Mouse (Mus musculus): Measurements from ENCODE around the gene Sap30bp.
A peak's percentile ranks its signal among the peaks of the same experiment; 100 is the strongest.

Sap30bp gene

GRCm38 (mm10) chr11:115933108-115933746, at the start of gene Sap30bp, which contains the start of gene Recql5:
Sap30bp (plus strand) TSS chr11:115933282.
Recql5 (minus strand) TSS chr11:115933477.
- peak; percentile 100 for DNase-seq (ENCODE audit: low spot score)

GRCm38 (mm10) chr11:115884361-115884760, 48.7 kb upstream of the Sap30bp start:
- DNase-seq (ENCODE audit: low spot score), result no peak

- no peak for DNase-seq (ENCODE audit: low spot score)
Observed at GRCm38 (mm10) chr11:115885281-115885680, 47.8 kb upstream of the Sap30bp start.

GRCm38 (mm10) chr11:115886446-115886845, 46.6 kb upstream of the Sap30bp start:
- DNase-seq (ENCODE audit: low spot score), result no peak

GRCm38 (mm10) chr11:115888020-115888419, 45.1 kb upstream of the Sap30bp start:
- DNase-seq (ENCODE audit: low spot score), result no peak

GRCm38 (mm10) chr11:115889159-115889558, 43.9 kb upstream of the Sap30bp start:
- no peak for DNase-seq (ENCODE audit: low spot score)

- DNase-seq (ENCODE audit: low spot score), result no peak
Observed at GRCm38 (mm10) chr11:115892213-115892612, 40.9 kb upstream of the Sap30bp start.

GRCm38 (mm10) chr11:115893071-115893470, 40.0 kb upstream of the Sap30bp start:
- DNase-seq (ENCODE audit: low spot score), result no peak

GRCm38 (mm10) chr11:115894755-115895520, 38.1 kb upstream of the Sap30bp start:
- DNase-seq (ENCODE audit: low spot score), result peak; percentile 57

GRCm38 (mm10) chr11:115898446-115898845, 34.6 kb upstream of the Sap30bp start:
- no peak for DNase-seq (ENCODE audit: low spot score)

GRCm38 (mm10) chr11:115898886-115899285, 34.2 kb upstream of the Sap30bp start:
- DNase-seq (ENCODE audit: low spot score), result peak; percentile 71

GRCm38 (mm10) chr11:115899486-115900266, 33.4 kb upstream of the Sap30bp start, which contains the start of gene Smim5:
Smim5 (plus strand) TSS chr11:115899966.
- peak; percentile 70 for DNase-seq (ENCODE audit: low spot score)

GRCm38 (mm10) chr11:115900561-115901337, 32.3 kb upstream of the Sap30bp start:
- DNase-seq (ENCODE audit: low spot score), result no peak

GRCm38 (mm10) chr11:115901338-115902161, 31.5 kb upstream of the Sap30bp start:
- no peak for DNase-seq (ENCODE audit: low spot score)

- DNase-seq (ENCODE audit: low spot score), result no peak
Observed at GRCm38 (mm10) chr11:115902177-115902576, 30.9 kb upstream of the Sap30bp start.

GRCm38 (mm10) chr11:115902831-115903230, 30.3 kb upstream of the Sap30bp start:
- DNase-seq (ENCODE audit: low spot score), result no peak

- no peak for DNase-seq (ENCODE audit: low spot score)
Observed at GRCm38 (mm10) chr11:115903384-115904230, 29.5 kb upstream of the Sap30bp start.

- DNase-seq (ENCODE audit: low spot score), result no peak
Observed at GRCm38 (mm10) chr11:115904231-115904955, 28.7 kb upstream of the Sap30bp start.
